Mouse (Mus musculus): ENCODE results near the gene Gm11549.

Gm11549 gene

DNA sequence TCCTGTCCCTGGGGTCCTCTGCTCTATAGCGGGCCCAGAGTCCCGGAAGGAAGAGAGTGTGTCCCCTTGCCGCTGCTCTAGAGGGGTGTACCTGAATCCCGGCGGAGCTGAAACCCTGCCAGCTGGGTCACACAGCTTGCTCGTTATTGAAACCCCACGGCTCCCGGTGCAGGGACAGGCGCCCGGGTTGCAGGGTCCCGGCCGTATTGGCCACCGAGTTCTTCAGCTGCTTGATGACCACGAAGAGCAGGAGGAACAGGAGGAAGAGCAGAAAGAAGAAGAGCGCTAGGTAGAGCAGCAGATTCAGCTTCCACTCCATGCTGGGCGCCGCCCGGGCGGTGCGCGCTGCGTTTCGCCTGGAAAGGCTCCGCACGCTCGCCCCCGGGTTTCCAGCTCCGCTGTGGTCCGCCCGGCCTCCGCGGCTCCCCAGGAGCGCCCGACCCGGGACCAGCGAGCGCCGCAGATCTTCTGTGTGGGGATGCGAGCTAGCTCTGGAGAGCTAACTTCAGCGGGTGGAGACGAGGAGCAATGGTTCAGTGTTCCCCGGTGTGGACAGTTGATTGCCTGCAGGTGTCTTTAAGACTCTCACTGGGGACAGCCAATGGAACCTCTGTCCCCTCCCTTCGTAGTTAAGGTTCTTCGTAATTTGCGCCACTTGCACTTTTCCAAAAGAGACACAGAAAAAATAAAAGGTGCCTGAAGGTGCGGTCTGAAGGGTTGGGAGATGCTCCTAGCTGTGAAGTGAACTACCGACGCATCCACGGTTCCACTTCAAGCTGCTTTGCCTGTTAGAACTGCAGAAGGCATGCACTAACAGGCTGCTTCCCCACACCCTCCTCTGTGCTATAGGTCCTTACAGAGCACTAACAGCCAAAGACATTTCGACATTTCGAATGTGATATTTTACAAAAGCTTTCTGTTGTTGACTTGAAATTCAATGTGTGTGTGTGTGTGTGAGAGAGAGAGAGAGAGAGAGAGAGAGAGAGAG is at the start of gene Gm11549:
Gene Gm11549, minus strand, starts transcription at position 741 of the 988 bp plus-strand sequence.
- DNase-seq (ENCODE audit: low read depth, low spot score), result no peak

DNA sequence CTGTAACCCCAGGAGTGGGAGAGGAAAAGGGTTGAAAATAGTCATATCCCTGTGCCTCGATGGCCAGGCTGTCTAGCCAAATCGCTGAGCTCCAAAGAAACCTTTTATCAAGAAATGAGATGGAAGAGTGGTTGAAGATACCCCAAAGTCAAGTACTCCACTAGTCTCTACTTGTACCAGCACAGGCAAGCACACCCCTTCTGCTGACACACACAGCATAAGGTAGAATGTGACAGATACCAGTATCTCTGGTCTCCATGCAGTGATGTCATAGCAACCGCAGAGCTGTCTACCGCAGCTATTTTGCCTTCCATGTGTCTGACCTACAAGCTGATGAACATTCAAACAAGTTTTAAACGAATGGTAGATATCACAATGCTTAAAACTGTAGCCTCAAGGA is 48.2 kb upstream of the Gm11549 start:
- DNase-seq (ENCODE audit: low read depth, low spot score), result no peak

DNA sequence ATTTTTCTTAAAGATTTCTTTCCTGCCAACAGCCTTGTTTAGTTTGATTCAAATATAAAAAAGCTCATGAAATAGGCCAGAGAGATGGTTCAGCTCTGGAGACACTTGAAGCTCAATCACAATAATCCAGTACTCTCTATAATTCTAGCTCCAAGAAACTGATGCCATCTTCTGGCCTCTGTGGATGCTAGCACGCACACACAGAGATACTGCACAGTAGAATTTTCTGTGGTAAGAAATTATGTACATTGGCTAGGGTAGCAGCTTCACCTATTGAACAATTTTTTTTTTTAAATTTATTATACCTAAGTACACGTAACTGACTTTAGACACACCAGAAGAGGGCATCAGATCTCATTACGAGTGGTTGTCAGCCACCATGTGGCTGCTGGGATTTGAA is 42.1 kb upstream of the Gm11549 start:
- DNase-seq (ENCODE audit: low read depth, low spot score), result no peak

DNA sequence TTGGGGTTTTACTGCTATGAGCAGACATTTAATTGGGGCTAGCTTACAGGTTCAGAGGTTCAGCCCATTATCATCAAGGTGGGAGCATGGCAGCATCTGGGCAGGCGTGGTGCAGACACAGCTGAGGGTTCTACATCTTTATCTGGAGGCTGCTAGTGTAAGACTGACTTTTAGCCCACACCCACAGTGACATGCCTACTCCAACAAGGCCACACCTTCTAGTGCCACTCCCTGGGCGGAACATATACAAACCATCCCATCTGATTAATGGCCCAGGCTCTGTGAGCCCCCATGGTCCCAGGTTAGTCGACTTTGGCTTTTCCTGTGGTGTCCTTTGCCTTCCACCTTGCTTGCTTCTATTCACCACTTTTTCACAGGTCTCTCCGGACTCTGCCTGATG is 38.0 kb upstream of the Gm11549 start:
- no peak for DNase-seq (ENCODE audit: low read depth, low spot score)

DNA sequence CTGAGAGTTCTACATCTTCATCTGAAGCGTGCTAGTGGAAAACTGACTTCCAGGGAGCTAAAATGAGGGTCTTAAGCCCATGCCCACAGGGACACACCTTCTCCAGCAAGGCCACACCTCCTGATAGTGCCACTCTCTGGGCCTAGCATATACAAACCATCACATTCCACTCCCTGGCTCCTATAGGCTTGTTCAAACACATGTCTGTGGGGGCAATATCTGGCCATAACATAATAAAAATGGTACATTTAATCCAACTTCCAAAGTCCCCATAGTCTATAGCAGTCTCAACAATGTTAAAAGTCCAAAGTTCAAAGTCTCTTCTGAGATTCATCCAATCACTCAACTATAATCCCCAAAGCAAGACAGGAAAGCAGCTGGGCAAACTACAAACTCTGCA is 36.0 kb upstream of the Gm11549 start:
- DNase-seq (ENCODE audit: low read depth, low spot score), result no peak

DNA sequence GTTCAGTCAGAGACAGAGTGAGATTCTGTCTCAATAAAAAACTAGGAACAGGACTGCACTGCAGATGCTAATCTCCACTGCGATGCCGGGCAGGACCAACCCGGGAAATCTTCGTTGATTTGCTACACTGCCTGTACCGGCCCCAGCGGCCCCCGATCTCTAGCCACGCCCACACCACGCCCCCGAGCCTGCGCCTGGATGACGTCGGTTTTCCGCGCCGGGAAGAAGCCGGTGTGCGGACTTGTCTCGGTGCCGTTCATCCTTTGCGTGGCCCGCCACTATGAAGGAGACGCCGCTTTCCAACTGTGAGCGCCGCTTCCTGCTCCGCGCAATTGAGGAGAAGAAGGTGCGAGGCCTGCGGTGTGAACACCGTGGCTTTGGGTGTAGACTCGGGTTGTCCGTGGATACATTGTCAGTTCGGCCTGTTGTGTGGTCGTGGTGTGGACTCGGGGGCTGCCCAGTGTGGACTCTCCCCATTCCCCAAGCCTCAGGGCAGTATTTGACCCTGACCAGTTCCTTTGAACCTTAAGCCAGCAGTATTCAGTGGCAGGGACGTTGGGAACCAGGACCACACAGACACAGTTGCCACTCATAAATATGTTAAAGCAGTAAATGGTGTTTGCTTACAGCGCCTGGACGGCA is 30.9 kb upstream of the Gm11549 start, which contains the start of gene Exosc9:
Gene Exosc9, plus strand, starts transcription at position 201 of the 642 bp plus-strand sequence.
- DNase-seq (ENCODE audit: low read depth, low spot score), result peak; percentile 87

DNA sequence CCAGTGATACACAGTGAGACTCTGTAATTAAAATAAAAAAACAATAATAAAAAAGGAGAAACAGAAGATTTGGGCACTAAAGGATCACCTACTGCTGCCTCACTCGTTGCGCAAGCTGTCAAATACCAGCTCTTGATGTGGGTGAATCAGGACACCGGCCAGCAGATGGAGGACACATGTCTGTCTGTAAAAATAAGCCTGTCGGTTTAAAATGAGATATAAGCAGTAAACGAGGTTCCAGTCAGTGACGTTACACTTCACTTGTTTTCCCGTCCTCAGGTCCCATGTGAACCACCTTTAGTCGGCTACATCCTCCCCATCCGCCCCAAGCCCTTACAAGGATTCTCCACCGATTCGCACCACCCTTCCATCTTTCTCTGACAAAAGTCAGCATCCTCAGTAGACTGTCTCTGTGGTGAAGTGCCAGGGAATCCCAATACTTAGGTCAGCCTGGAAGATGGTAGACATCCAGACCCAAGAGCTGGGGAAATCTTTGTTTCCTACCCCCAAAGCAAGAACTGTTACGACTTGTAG is 30.3 kb upstream of the Gm11549 start:
- DNase-seq (ENCODE audit: low read depth, low spot score), result no peak

DNA sequence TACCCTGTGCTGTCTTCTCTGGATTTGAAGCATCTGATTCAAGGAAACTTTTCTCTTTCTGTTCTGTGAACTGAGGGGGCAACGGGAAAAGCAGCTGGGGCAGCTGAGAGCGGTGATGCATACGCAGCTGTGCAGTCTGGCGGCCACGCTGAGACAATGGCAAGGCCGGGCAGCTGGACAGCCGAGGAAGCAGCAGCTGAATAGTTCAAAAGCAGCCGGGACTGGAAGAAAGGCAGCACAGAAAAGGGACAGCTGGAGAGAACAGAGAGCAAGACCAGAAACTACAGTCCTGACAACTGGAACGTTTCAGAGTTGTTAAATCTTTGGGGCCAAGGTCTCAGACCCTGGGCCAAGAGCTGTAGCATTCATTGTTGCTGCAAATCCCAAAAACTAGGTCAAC is 29.7 kb upstream of the Gm11549 start:
- DNase-seq (ENCODE audit: low read depth, low spot score), result no peak

DNA sequence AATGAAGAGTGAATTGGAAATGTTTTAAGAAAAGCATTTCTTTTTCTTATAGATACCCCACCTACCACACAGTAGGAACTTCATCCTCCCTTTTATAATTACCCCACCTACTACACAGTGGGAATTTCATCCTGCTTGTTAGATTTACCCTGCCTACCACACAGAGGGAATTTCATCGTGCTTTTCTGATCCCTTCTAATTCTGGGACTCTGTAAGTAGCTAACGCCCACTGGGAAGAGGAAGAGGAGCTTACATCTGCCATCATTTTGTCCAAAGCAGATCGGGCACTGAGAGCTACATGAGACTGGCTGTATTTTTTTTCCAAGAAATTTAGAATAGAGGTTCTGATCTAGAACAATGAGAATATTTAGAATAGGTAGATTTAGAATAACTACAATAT is 23.3 kb upstream of the Gm11549 start:
- DNase-seq (ENCODE audit: low read depth, low spot score), result no peak

DNA sequence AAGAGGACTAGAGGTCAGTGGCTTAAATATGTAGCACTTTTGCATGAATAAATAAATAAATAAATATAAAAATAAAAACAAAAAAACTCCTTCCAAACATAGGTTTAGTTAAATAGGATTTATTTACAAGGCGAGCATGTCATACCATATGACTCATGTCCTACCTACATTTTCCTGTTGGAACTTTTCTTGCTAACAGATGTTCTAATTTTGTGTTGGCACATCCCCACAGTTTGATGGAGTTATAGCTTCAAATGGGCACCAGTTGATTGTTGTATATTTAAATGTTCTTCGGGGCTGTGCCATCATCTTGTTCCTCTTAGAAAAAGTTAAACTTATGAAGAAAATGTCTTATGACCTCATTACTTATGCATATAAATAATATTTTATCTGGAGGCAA is 19.8 kb upstream of the Gm11549 start:
- DNase-seq (ENCODE audit: low read depth, low spot score), result no peak

DNA sequence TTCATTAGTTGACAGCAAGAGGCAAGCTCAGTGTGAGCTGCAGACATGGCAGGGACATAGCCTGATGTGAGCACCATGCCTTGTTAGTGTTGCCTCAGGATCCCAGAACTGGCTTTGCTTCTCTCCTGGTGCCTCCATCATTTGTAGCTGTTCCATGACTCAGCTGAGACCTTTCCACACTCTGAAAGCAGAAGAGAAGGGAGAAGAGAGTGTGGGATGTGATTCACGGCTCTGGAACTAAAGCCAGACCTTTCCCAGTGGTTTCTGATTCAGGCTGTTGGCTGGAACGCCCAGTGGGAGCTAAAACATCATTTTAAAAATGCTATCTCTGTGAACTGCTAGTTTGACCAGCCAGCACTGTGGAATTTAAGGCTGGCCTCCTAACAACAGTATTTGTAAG is 19.1 kb upstream of the Gm11549 start:
- DNase-seq (ENCODE audit: low read depth, low spot score), result no peak

DNA sequence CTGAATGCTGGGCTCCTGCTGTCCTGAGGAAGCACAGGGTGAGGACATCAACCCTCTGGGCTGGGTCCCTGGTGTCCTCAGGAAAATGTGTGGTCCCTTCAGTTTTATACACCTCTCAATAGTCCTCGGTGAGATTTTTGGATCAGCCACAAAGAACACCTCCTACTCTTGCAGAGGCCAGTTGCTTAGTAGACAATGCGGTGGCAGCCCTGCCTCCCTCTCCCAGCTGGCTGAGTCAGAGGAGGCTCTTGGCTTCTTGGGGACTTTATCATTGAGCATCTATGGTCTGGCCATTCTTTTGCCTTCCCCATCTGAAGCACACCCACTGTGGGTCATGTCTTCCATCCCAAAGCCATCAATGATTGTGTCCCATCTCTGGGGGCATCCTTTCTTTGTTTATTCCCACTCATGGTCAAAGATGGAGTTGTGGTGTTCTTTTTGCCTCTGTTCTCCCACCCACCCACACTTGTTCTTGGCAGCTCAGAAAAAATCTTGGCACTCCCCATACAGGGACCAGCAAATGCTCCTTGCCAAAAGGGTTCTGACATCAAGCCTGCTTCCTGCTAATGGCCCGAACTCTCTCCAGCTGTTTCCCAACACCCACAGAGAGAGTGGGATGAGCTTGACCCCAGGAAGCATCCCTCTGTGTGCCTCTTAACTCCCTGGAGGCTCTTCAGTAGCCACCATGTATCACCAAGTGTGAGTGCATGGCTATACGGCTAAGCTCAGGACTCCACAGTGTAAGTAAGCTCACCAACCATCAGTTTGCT is 16.3 kb upstream of the Gm11549 start:
- no peak for DNase-seq (ENCODE audit: low read depth, low spot score)

DNA sequence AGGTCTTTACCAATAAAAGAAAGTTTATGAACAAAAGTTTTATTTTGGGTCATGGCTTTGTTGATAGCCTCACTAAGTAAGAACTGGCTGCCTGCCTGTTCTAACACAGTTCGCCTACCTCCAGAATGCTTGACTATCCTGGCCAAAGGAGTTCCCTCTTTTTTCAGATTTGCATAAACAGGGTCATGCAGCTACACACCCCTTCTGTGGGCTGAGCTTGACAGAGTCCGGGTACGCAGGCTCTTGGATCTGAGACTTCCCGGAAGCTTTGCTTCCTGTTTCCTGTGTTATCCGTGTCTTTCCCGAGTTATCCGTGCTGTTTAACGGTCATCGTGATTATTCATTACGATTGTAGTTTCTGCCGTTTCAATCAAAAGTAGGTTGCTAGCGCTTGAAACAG is 14.4 kb upstream of the Gm11549 start:
- no peak for DNase-seq (ENCODE audit: low read depth, low spot score)

DNA sequence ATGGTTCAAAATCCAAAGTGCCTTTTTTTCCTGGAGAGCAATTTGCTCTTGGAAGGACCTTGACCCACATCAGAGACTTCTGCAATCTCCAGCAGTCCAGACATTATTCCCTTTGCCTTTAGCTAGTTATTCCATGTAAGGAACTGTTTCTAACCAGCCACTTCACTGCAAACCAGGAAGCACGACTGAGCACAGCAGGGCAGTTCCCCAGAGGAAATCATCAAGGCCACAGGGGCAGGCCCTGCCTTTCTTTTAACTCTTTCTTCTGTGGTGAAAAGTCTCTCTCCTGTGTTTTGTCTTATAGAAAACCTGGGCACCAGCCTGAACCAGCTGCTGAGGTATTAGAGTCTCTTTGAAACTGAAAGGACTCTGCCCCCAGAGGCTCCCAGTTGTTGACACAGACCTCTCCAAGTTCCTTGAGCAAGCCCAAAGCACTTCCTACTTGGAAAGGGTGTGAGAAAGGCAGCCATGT is 11.6 kb upstream of the Gm11549 start:
- no peak for DNase-seq (ENCODE audit: low read depth, low spot score)

DNA sequence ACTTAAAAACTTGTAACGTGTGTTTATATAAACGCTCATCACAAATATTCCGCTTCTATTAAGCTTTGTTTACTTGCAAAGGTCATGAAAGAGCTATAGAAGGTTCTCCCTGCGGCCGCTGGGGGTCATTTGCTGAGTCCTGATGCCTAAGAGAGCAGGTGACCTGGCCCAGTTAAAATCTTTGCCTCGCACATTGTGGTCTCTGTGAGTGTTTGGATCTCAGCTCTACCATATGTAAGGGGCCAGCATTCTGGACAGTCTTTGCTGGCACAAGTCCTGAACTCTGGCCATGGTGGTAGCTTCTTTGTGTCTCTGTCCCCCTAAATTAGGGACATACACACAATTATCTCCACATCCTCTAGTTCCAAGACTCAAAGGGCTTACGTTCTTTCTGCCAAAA is 11.1 kb upstream of the Gm11549 start:
- no peak for DNase-seq (ENCODE audit: low read depth, low spot score)

DNA sequence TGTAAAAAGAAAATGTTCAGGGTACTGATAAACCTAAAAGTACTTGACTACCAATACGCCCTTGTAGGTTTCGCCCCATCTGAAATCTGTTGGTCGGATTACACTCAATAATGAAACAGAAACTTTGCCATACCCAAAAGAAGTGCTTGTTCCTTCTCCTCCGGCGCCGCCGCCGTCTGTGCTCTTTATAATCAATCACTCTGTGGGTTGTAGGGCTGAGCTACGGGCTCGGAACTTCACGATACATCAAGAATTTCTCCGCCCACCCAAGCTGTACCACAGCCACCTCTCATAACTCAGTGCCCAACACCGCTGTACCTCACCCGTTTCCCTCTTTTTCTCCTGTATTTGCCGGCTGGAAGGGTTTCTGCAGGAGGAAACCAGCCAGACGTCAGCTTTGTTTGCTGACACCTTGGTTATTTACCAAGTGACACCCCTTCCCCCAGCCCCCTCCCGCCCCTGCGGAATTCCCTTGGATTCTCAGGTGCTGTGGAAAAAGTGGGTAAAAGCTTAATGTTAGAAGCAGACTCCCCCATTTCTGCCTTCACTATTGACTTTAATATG is 10.4 kb upstream of the Gm11549 start:
- DNase-seq (ENCODE audit: low read depth, low spot score), result no peak

DNA sequence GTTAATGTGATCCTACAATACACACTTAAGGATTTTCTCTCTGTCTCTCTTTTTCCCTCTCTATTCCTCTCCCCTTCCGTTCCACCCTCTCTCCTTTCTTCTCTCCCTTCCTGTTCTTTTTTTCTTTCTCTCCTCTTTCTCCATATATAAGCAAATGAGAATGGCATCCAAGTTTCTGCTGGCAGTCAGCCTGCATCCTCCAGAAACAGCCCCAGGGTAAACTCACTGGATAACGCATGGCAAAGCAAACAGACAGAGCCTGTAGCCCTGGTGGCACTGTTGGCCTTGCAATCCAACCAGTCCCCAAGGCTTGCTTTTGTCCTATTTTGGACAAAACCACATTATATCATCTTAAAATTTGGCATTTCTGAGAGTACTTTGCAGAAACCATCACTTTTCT is 9.6 kb upstream of the Gm11549 start:
- no peak for DNase-seq (ENCODE audit: low read depth, low spot score)

DNA sequence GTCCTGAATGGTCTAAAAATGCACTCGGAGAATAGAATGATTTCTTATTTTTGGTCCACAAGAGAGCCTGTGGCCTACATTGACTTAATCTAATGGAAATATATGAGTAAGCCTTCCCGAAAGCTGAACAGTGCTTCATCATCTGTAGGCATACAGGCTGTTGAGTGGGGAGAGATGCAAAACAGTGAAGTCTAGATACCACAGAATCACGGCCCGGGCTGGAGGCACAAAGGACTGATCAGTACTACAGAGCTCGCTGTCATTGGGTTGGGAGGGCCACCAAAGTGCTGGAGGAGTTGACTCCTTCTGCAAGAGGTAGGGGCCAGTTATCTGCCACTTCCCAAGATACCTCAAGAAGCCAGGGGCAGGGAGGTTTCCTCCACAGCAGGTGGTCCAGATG is 9.2 kb upstream of the Gm11549 start:
- DNase-seq (ENCODE audit: low read depth, low spot score), result no peak

DNA sequence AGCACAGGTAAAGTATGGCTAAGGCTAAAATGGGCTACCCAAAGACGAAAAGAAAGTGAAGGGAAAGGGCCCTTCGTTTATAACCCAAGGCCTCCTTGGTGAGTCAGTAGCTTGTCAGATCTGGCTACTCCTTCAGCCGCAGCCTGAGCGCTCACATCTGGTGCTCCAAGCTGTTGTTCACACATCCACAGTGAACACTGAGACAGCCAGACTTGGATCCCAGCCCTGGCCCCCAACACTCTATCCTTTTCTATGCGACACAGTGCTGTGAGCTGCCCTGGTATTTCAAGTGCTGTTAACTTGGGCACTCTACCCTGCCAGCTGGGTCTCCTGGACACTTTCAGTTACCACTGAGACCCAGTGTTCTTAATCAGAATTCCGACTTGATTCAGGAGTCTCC is 8.7 kb upstream of the Gm11549 start:
- DNase-seq (ENCODE audit: low read depth, low spot score), result no peak

DNA sequence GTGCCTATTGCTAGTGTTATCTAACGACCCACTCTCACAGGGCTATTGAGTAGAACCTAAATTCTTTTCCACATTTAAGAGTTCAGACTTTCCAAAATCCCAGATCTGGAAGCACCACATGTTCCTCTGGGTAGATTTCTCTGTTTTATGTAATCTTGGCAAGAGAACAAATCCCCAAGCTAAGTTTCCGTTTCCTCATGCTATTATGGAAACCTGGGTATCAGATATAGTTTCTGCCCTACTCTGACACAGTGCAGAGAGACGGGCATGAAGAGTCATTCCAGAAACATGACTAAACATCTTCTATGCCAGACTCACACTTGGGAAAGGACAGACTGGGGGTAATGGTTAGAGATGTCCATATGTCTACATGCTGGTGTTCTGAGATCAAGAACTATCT is 2.9 kb upstream of the Gm11549 start:
- no peak for DNase-seq (ENCODE audit: low read depth, low spot score)

DNA sequence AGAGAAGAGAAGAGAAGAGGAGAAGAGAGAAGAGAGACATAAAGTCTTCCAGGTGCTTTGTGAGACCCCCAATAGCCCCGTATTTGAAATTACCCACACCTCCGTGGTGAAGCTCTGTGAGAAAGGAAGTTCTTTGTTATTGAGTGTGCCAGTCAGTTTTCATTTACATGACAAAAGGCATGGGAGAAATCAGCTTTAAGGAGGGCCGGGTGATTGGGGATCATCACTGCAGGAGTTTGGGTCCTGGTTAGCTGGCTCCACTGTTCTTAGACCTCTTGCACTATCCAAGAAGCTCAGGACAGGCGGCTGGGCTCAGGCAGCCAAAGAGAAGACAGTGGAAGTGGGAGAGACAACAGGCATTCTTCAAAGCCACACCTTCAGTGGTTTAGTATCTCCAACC is 524 bp upstream of the Gm11549 start:
- no peak for DNase-seq (ENCODE audit: low read depth, low spot score)

DNA sequence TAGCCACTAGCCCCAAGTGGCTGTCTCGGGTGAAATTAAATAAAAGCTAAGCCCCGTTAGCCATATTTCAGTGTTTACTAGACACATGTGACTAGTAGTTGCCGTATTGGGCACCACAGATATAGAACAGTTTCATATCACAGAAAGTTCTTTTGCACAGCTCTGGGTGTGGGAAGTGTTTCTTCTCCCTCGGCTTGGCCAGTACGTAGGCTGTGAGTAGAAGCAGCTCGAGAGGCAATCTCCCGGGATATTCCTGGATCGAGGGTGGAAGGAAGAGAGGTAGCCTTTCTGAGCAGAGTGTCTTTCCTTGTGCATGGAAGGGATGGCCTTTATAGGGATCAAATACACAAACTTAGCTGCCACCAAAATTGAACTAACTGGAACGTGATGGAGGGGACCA is 5.4 kb downstream of the Gm11549 start:
- no peak for DNase-seq (ENCODE audit: low read depth, low spot score)

Data from retina, postnatal 7 days (tissue).